ENCODE assay signal across 31 mouse cellular contexts in the genomic region with DNA sequence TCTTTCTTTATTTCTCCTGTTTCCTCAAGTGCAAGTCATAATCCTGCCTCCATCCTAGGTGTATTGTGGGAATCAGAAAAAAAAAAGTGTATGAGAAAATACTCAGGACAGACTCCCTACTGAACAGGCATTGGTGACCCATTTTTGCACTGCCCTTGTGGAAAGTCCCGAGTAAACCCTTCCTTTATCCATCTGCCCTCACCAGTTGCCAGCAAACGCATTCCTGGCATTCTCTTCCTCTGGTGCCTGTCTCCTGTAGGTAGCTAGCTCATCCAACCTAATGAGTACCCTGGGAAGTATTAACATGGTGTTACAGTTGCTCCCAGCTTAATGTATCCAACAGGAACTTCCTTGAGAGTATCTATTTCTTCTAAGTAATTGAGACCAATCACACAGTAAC. TPM values are rescaled to one million over a fixed set of nuclear protein-coding genes. Genes with fewer than 3 reads are reported as not detected.
DNase-seq lines count a peak whose midpoint lies in the region; ATAC-seq lines count a peak whose summit lies in the region.
"Had no signal": no experiment of that assay in that cellular context is flagged by ENCODE, and none has a peak within 500 bp of the region (broad histone marks: within the 10 kb centered on the region; RNA-seq: fewer than 3 reads in every experiment).

No protein-coding gene starts in this region.

- WGBS in forebrain, embryonic 12.5 days, result 48% methylated on average over 2 of the region's 2 CpGs

- no peak for ATAC-seq in forebrain, embryonic 12.5 days (ENCODE audit: low FRiP score)
- ATAC-seq: activated CD4-positive, CD25-positive, alpha-beta regulatory T cell, adult 4 months; CD4-positive, CD25-positive, alpha-beta regulatory T cell, adult 4 months; forebrain, embryonic 13.5 days; hindbrain, embryonic 16.5 days had no signal

- H3K4me2 ChIP-seq in forebrain, embryonic 12.5 days, result no peak overlapping the region
- H3K4me2 ChIP-seq: forebrain, embryonic 13.5 days; heart, embryonic 15.5 days; limb, embryonic 12.5 days; liver, embryonic 15.5 days; lung, embryonic 14.5 days; neural tube, embryonic 15.5 days had no signal

- no peaks in the 10 kb centered on the region for H3K36me3 ChIP-seq in forebrain, embryonic 12.5 days (replicated peaks)
- H3K36me3 ChIP-seq: heart, embryonic 10.5 days; heart, embryonic 15.5 days; limb, embryonic 12.5 days; liver, embryonic 15.5 days; neural tube, embryonic 15.5 days had no signal

- no peak overlapping the region for H3K27ac ChIP-seq in forebrain, embryonic 12.5 days
- H3K27ac ChIP-seq: forebrain, embryonic 13.5 days; heart, embryonic 10.5 days; heart, embryonic 15.5 days; limb, embryonic 12.5 days; liver, embryonic 15.5 days; neural tube, embryonic 15.5 days; stomach, postnatal 0 days had no signal

- no peak overlapping the region for H3K4me3 ChIP-seq in forebrain, embryonic 12.5 days (replicated peaks)
- H3K4me3 ChIP-seq: erythroblast, embryonic 14.5 days; forebrain, embryonic 13.5 days; heart, embryonic 10.5 days; heart, embryonic 15.5 days; limb, embryonic 12.5 days; liver, embryonic 15.5 days; neural tube, embryonic 15.5 days had no signal

- no peaks in the 10 kb centered on the region for H3K9me3 ChIP-seq in forebrain, embryonic 12.5 days
- H3K9me3 ChIP-seq: forebrain, embryonic 13.5 days; heart, embryonic 10.5 days; heart, embryonic 15.5 days; limb, embryonic 12.5 days; liver, embryonic 15.5 days; neural tube, embryonic 15.5 days had no signal

- H3K27me3 ChIP-seq in forebrain, embryonic 12.5 days, result no peaks in the 10 kb centered on the region
- H3K27me3 ChIP-seq: forebrain, embryonic 13.5 days; heart, embryonic 15.5 days; limb, embryonic 12.5 days; liver, embryonic 15.5 days; neural tube, embryonic 15.5 days had no signal

- no peak overlapping the region for H3K9ac ChIP-seq in forebrain, embryonic 12.5 days
- H3K9ac ChIP-seq: forebrain, embryonic 13.5 days; heart, embryonic 15.5 days; limb, embryonic 12.5 days; liver, embryonic 15.5 days; lung, embryonic 14.5 days; neural tube, embryonic 15.5 days had no signal

- DNase-seq in cerebellum, adult 11-12 months, result peak; percentile 53
- no peak for DNase-seq in cerebellum, postnatal 4 days (ENCODE audit: low spot score in 2 of 2)
- peak; percentile 24 for DNase-seq in 3134 (ENCODE audit: extremely low read depth, insufficient read length, low spot score)
- peak; percentile 82 for DNase-seq in brain, adult 2 months (ENCODE audit: low read depth, low spot score)
- peak; percentile 68 for DNase-seq in cerebellum, adult 9-11 months
- DNase-seq in adrenal gland, postnatal 10 days, result no peak
- DNase-seq in right cerebral cortex, postnatal 36 days (ENCODE audit: low spot score in 2 of 2), result no peak
- DNase-seq: adrenal gland, adult 8-10 months; gastrocnemius, postnatal 14 days; heart, adult 11 months; kidney, adult 9 months; layer of hippocampus, adult 9-11 months; lung, embryonic 14.5 days; lung, postnatal 14 days; midbrain, embryonic 14.5 days; right cerebral cortex, adult 18-20 months; right cerebral cortex, postnatal 4 days; thymus, adult 18-20 months; thymus, postnatal 36 days had no signal

- H3K4me1 ChIP-seq in forebrain, embryonic 12.5 days, result peaks cover 2% of the 10 kb centered on the region; the same call in 1 of the 2 replicates
- H3K4me1 ChIP-seq: limb, embryonic 12.5 days; liver, embryonic 15.5 days; neural tube, embryonic 15.5 days had no signal

RNA-seq across cellular contexts. Expression of a gene that starts 13.7 kb away (rescaled TPM):
- total RNA-seq in adrenal gland, postnatal 10 days (2021), result 10 to 100 TPM; 35.6 to 50.3 TPM
- 18.5 and 24.0 TPM in 2 replicates for polyA plus RNA-seq in forebrain, embryonic 12.5 days (2016; fragmentation: Nextera tagmentation; extraction: Ambion mirVana)

Comparison
In these comparisons a context has a peak if more than half of its experiments do, and no peak if none do; other contexts are left out.
1. DNase-seq: peak in cerebellum, adult 11-12 months (single experiment), 3134 (single experiment), brain, adult 2 months (single experiment) and cerebellum, adult 9-11 months (single experiment); none in cerebellum, postnatal 4 days (0 of 2), adrenal gland, postnatal 10 days (single experiment) and right cerebral cortex, postnatal 36 days (0 of 2).